Mouse (Mus musculus) heart, embryonic 14.5 days (tissue): Measurements from ENCODE around the gene Usp29. TPM values are rescaled to one million over a fixed set of nuclear protein-coding genes. Genes with fewer than 3 reads are reported as not detected.
A peak's percentile ranks its signal among the peaks of the same experiment; 100 is the strongest.

Source experiments
- ATAC-seq: fragments of 200-750 bp; cut with Nextera tagmentation; 2 replicates; pipeline ENCODE4 v1.8.0; 2017; ENCODE audit warnings: low read depth, moderate TSS enrichment; ENCODE audit not compliant: insufficient number of reproducible peaks, insufficient read depth, low FRiP score
- H3K27ac ChIP-seq, 2 experiments: fragments of 200-500 bp in 1 of 2; fragments of 300-500 bp in 1 of 2; sonication (generic) in 1 of 2; replicated peaks in 1 of 2; 2 replicates each; pipeline ENCODE4 v1.5.1; 2012 to 2014; ENCODE audit warnings: low read depth in 2 of 2, low read length in 2 of 2, control low read depth in 1 of 2, mild to moderate bottlenecking in 1 of 2, mixed read lengths in 1 of 2; ENCODE audit not compliant: control insufficient read depth in 1 of 2, insufficient read depth in 1 of 2
- H3K27me3 ChIP-seq: fragments of 300-500 bp; sonication (generic); 2 replicates; pipeline ENCODE4 v1.6.1; 2014; ENCODE audit warnings: mild to moderate bottlenecking, low read length, control low read depth; ENCODE audit not compliant: control insufficient read depth, insufficient read depth
- H3K36me3 ChIP-seq: fragments of 300-500 bp; sonication (generic); 2 replicates; pipeline ENCODE4 v1.6.1; 2014; ENCODE audit warnings: mild to moderate bottlenecking, control low read depth, low read length, mixed read lengths; ENCODE audit not compliant: control insufficient read depth, insufficient read depth
- H3K4me1 ChIP-seq, 2 experiments: fragments of 200-500 bp in 1 of 2; fragments of 300-500 bp in 1 of 2; sonication (generic) in 1 of 2; 2 replicates each; pipeline ENCODE4 v1.6.1; 2012 to 2014; ENCODE audit warnings: low read length in 2 of 2, control low read depth in 1 of 2, mixed read lengths in 1 of 2; ENCODE audit not compliant: control insufficient read depth in 2 of 2, insufficient read depth in 2 of 2
- H3K4me2 ChIP-seq: fragments of 300-500 bp; sonication (generic); 2 replicates; pipeline ENCODE4 v1.6.1; 2014; ENCODE audit warnings: mild to moderate bottlenecking, low read length
- H3K4me3 ChIP-seq, 2 experiments: fragments of 200-500 bp in 1 of 2; fragments of 300-500 bp in 1 of 2; sonication (generic) in 1 of 2; 2 replicates each; pipeline ENCODE4 v1.5.1; 2012 to 2014; ENCODE audit warnings: low read length in 2 of 2, mild to moderate bottlenecking in 2 of 2, control low read depth in 1 of 2, low read depth in 1 of 2, moderate library complexity in 1 of 2; ENCODE audit not compliant: control insufficient read depth in 1 of 2, insufficient read depth in 1 of 2
- H3K9ac ChIP-seq: fragments of 300-500 bp; sonication (generic); 2 replicates; pipeline ENCODE4 v1.6.1; 2014; ENCODE audit warnings: mild to moderate bottlenecking, low read length
- H3K9me3 ChIP-seq: fragments of 300-500 bp; sonication (generic); 2 replicates; pipeline ENCODE4 v1.6.1; 2016; ENCODE audit warnings: low read length, control low read depth; ENCODE audit not compliant: control insufficient read depth
- WGBS: fragments of 180-500 bp; shearing (Covaris S2); extraction: QIAGEN DNeasy Blood & Tissue Kit; methylation state at CpG from one replicate; pipeline ENCODE4 v1.1.7; 2014; 5-methylcytosine and 5-hydroxymethylcytosine counted together
- polyA plus RNA-seq: library from polyadenylated mRNA; unstranded; fragments of >200 nt; fragmentation: Nextera tagmentation; extraction: Ambion mirVana; gene quantifications from 2 replicates; pipeline ENCODE4 v1.2.1, GENCODE M21; 2014

Gene Usp29
- polyA plus RNA-seq, 1 experiment from 2014 or later: 7.7 TPM

DNA sequence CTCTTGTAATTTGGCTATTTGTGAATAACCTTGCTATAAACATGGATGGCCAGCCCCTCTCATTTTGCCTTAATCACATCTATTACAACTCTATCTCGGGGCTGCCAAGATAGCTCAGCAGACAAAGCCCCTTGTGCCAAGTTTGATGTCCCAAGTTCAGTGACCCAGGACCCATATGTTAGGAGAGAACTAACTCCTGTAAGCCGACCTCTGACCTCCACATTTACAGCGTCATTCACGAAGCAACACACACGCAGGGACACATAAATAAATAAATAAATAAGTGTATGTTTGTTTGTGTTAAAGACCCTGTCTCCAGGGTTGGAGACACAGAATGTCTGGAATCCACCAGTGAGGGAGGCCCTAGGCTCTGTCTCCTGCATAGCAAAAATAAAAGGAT, 186.7 kb downstream of the Usp29 start:
- H3K27ac ChIP-seq: peak overlapping the region; percentile 52 to 65; a peak in 2 of 4 replicates

DNA sequence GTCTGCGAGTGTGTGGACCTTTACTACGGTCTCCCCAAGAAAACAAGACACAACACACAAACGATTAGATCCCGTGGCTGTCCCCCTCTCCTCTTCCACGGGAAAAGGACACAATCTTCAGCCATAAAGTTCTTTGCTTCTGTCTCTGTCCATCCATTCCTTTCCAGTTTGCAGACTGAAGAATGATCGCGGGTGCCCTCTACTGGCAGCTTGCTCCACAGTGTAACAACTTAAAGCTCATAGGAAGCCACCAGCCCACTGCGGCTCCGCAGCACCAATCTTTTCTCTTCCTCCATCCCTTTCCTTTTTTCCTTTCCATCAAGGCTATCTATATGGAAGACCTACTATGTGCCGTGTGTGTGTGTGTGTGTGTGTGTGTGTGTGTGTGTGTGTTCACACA, 187.9 kb downstream of the Usp29 start:
- Histone ChIP-seq H3K4me3 (no peak overlapping the region), H3K36me3 (no peaks in the 10 kb centered on the region), H3K4me2 (peak overlapping the region; percentile 7; the same call in 1 of the 2 replicates), H3K9ac (peak overlapping the region; percentile 25; the same call in 1 of the 2 replicates), H3K27me3 (no peaks in the 10 kb centered on the region), H3K9me3 (no peaks in the 10 kb centered on the region), H3K27ac (peak overlapping the region in 1 of 2 experiments; percentile 65; a peak in 1 of 4 replicates), H3K4me1 (peaks cover 12 to 29% of the 10 kb centered on the region in 2 experiments)
- WGBS: 12% methylated on average over 10 of the region's 10 CpGs
- peak; percentile 59; the same call in 1 of the 2 replicates for ATAC-seq

More for the DNA sequence above, 186.7 kb downstream of the Usp29 start:
- Histone ChIP-seq H3K4me2 (peak overlapping the region; percentile 4; the same call in 1 of the 2 replicates), H3K9ac (no peak overlapping the region), H3K4me1 (peaks cover 15 to 32% of the 10 kb centered on the region in 2 experiments), H3K9me3 (no peaks in the 10 kb centered on the region), H3K4me3 (no peak overlapping the region), H3K27me3 (no peaks in the 10 kb centered on the region), H3K36me3 (no peaks in the 10 kb centered on the region)
- ATAC-seq: no peak
- WGBS: 40% methylated on average over 5 of the region's 5 CpGs

DNA sequence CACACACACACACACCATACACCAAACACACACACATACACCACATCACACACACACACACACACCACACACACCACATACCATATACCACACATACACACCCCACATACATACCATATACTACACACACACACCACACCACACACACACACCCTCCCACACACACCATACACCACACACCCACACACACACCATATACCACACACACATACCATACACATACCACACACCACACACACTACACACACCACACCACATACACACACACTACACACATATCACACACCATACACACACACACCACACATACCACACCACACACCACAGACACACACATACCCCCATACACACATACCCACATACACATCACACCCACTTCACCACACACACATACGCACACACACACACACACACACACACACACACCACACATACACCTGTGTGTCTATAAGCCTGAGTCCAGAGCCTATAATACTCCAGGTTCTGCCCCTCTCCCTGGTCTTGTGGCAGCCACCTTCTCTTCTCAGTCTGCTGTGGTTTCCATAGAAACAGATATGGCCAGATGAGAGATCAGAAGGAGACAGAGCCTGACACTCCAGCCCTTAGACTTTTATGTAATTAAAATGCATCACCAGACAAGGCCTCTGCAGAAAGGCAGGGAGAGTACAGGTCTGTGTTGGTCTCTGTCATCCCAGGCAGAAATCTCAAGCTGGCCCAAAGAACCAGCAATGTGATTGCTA, 188.9 kb downstream of the Usp29 start:
- no peak for ATAC-seq
- H3K36me3 ChIP-seq: no peaks in the 10 kb centered on the region
- H3K4me3 ChIP-seq: no peak overlapping the region
- 94% methylated on average over 1 of the region's 1 CpGs for WGBS
- no peaks in the 10 kb centered on the region for H3K9me3 ChIP-seq
- no peak overlapping the region for H3K9ac ChIP-seq
- no peak overlapping the region for H3K4me2 ChIP-seq
- no peak overlapping the region for H3K27ac ChIP-seq
- H3K4me1 ChIP-seq: peaks cover 8 to 23% of the 10 kb centered on the region in 2 experiments
- H3K27me3 ChIP-seq: no peaks in the 10 kb centered on the region

DNA sequence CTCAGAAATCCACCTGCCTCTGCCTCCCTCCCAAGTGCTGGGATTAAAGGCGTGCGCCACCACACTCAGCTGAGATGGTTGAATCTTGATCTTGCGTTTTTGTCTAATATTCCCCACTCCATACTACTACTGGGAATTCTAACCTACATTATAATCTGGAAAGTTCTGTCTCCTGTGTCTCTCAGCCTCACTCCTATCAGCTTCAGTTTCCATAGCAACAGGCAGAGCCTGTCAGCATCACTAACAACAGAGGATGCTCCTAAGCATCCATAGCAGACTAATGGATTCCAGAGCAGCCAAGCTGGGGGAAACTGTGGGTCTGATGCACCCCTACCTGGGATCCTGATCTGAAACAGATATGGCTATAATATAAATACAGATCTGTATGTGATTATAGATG, 193.1 kb downstream of the Usp29 start:
- no peak overlapping the region for H3K4me3 ChIP-seq
- H3K9me3 ChIP-seq: no peaks in the 10 kb centered on the region
- no peak overlapping the region for H3K9ac ChIP-seq
- no peaks in the 10 kb centered on the region for H3K4me1 ChIP-seq
- no peak overlapping the region for H3K27ac ChIP-seq
- 88% methylated on average over 3 of the region's 3 CpGs for WGBS
- no peaks in the 10 kb centered on the region for H3K36me3 ChIP-seq
- ATAC-seq: no peak
- no peak overlapping the region for H3K4me2 ChIP-seq
- H3K27me3 ChIP-seq: no peaks in the 10 kb centered on the region

DNA sequence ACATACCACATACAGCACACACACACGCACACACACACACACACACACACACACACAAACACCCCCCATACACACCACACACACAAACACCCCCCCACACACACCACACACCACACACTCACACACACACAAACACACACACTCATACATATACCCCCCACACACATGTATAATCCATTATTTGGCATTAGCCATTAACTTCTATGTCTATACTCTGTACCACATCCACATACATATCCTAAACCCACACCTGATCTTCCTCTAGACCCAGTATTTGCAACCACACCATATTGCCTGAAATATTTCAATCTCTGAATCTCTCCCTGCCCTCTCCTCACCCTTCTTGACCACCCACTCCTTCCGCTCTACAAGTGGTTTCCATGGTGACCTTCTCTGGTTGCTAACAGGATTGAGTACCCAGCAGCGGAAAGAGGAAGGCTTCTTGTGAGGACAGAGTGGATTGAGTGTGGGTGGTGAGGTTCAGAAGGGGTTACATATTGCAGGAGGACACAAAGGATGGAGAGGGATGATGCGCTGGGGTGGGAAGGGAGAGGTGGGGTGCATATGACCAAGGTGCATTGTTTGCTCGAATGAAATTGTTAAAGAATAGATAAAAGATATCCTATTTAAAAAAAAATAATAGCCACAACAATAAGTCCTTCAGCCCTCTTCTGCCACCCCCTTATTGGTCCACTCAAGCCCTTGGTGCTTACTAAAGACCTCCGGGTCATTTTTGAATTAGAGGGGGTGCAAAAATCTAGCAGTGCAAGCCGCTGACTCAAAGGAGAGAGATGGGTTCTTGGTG, 195.8 kb downstream of the Usp29 start:
- H3K4me2 ChIP-seq: no peak overlapping the region
- no peaks in the 10 kb centered on the region for H3K9me3 ChIP-seq
- H3K9ac ChIP-seq: no peak overlapping the region
- no peaks in the 10 kb centered on the region for H3K27me3 ChIP-seq
- 63% methylated on average over 7 of the region's 7 CpGs for WGBS
- H3K4me1 ChIP-seq: no peaks in the 10 kb centered on the region
- H3K4me3 ChIP-seq: no peak overlapping the region
- no peaks in the 10 kb centered on the region for H3K36me3 ChIP-seq
- H3K27ac ChIP-seq: no peak overlapping the region
- ATAC-seq: no peak; the same call in 1 of the 2 replicates

DNA sequence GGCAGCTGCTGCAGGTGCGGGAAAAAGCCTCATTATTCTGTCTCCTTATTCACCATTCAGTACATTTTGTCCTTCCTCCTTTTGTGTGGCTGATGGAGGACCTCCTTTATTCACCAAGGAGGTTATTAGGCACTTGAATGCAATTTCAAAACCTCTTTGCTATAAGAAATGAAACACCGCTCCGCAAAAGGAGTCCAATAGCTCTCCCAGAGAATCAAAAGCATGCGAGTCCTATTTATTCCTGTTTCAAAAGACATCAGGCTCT, 196.3 kb downstream of the Usp29 start:
- Histone ChIP-seq H3K27ac (no peak overlapping the region), H3K4me2 (no peak overlapping the region), H3K9me3 (no peaks in the 10 kb centered on the region), H3K4me3 (no peak overlapping the region), H3K27me3 (no peaks in the 10 kb centered on the region), H3K4me1 (no peaks in the 10 kb centered on the region), H3K9ac (no peak overlapping the region), H3K36me3 (no peaks in the 10 kb centered on the region)
- 87% methylated on average over 4 of the region's 4 CpGs for WGBS
- ATAC-seq: no peak

DNA sequence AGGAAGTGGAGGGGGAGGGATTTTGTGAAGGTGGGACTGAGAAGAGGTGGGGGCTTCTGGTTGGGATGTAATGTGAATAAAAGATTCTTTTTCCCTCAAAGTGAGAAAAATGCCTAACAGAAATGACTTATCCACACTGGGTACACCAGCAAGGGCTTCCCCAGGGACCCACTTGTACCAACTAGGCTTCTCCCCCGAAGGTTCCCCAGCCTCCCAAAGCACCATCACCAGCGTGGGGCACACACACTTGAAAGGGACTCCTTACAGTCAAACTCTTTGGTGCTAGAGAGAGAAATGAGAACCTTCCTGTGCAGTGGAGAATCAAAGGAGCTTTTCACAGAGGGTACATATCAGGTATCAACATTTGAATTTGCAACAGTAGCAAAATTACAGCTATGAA, 198.9 kb downstream of the Usp29 start:
- no peaks in the 10 kb centered on the region for H3K36me3 ChIP-seq
- H3K9ac ChIP-seq: no peak overlapping the region
- H3K4me1 ChIP-seq: no peaks in the 10 kb centered on the region
- no peak overlapping the region for H3K27ac ChIP-seq
- no peak overlapping the region for H3K4me3 ChIP-seq
- ATAC-seq: no peak
- WGBS: 75% methylated on average over 2 of the region's 2 CpGs
- no peak overlapping the region for H3K4me2 ChIP-seq
- H3K27me3 ChIP-seq: no peaks in the 10 kb centered on the region
- no peaks in the 10 kb centered on the region for H3K9me3 ChIP-seq
